Mouse (Mus musculus) heart, embryonic 10.5 days (tissue): ENCODE results near the gene Krtap28-10. TPM values are rescaled to one million over a fixed set of nuclear protein-coding genes. Genes with fewer than 3 reads are reported as not detected.
A peak's percentile ranks its signal among the peaks of the same experiment; 100 is the strongest.

Source experiments
- DNase-seq: peaks from one replicate; pipeline ENCODE4 v3.0.0-alpha.2; 2017; ENCODE audit warnings: low spot score
- H3K27ac ChIP-seq: fragments of 300-500 bp; sonication (generic); 2 replicates; pipeline ENCODE4 v1.5.1; 2016; ENCODE audit warnings: mild to moderate bottlenecking
- H3K27me3 ChIP-seq: fragments of 300-500 bp; sonication (generic); 2 replicates; pipeline ENCODE4 v1.6.1; 2016; ENCODE audit warnings: mild to moderate bottlenecking; ENCODE audit not compliant: poor library complexity, insufficient read depth, severe bottlenecking
- H3K36me3 ChIP-seq: fragments of 300-500 bp; sonication (generic); 2 replicates; pipeline ENCODE4 v1.6.1; 2016; ENCODE audit warnings: mild to moderate bottlenecking, moderate library complexity
- H3K4me1 ChIP-seq: fragments of 300-500 bp; sonication (generic); 2 replicates; pipeline ENCODE4 v1.6.1; 2016; ENCODE audit warnings: mild to moderate bottlenecking
- H3K4me3 ChIP-seq: fragments of 300-500 bp; sonication (generic); 2 replicates; pipeline ENCODE4 v1.5.1; 2016; ENCODE audit warnings: mild to moderate bottlenecking, moderate library complexity
- H3K9me3 ChIP-seq: fragments of 300-500 bp; sonication (generic); 2 replicates; pipeline ENCODE4 v1.6.1; 2016; ENCODE audit warnings: mild to moderate bottlenecking, moderate library complexity
- WGBS: fragments of 180-500 bp; shearing (Covaris S2); methylation state at CpG from one replicate; pipeline ENCODE4 v1.1.7; 2016; 5-methylcytosine and 5-hydroxymethylcytosine counted together
- polyA plus RNA-seq: library from polyadenylated mRNA; unstranded; fragments of >200 nt; fragmentation: Nextera tagmentation; extraction: Ambion mirVana; gene quantifications from 2 replicates; pipeline ENCODE4 v1.2.1, GENCODE M21; 2016

The Krtap28-10 gene
- not detected in 2 replicates for polyA plus RNA-seq

DNA sequence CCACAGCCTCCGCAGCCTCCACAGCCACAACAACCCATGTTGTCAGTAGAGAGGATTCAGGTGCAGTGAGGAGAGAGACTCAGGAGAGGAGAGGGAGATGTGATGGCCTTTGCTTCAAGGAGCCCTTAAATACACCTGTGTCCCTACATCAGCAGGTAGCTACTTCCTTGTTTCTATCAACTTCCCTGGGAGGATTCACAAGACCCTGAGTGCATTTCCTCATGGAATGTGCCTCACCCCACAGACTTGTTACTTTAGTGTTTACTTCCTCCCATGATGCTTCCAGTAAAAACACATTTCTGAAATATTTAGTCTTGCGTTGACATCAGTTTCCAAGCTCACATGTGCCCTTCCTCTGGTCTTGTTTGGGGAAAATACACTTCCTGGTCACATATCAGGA lies at the start of gene Krtap28-10:
Krtap28-10 (minus strand) TSS at position 101 of the 400 bp plus-strand sequence.
- Histone ChIP-seq H3K9me3 (no peaks in the 10 kb centered on the region), H3K36me3 (no peaks in the 10 kb centered on the region), H3K27ac (no peak within 1 kb of the TSS), H3K4me1 (peaks cover 5% of the 10 kb centered on the region; the same call in 1 of the 2 replicates), H3K4me3 (no peak within 1 kb of the TSS), H3K27me3 (peaks cover 5% of the 10 kb centered on the region; the same call in 1 of the 2 replicates)
- no peak for DNase-seq
- 88% methylated on average over 2 of the region's 2 CpGs for WGBS

GRCm38 (mm10) chr1:83091268-83091667 lies 49.0 kb upstream of the Krtap28-10 start:
- Histone ChIP-seq H3K27ac (no peak overlapping the region), H3K9me3 (no peaks in the 10 kb centered on the region), H3K36me3 (no peaks in the 10 kb centered on the region), H3K4me1 (no peaks in the 10 kb centered on the region), H3K27me3 (no peaks in the 10 kb centered on the region), H3K4me3 (no peak overlapping the region)
- no peak for DNase-seq
- WGBS, result 50% methylated on average over 3 of the region's 3 CpGs

DNA sequence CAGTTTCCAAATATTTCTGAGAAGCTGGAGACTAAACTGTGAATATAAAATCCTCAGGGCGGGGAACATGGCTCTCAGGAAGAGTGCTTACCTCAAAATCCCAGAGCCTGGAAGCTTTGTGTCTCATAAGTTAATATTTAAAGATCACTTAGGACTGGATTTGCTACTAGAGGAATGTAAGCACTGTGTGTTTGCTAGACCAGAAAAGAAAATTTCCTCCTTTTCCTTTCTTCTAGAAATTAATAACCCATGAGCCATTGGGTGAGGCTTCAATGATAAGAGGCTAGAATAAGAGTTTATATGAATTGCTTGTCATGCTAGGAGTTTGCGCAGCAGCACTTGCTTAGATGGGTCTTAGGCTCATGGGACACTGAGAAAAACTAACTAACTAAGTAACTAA lies 42.5 kb upstream of the Krtap28-10 start:
- 84% methylated on average over 2 of the region's 2 CpGs for WGBS
- H3K9me3 ChIP-seq, result no peaks in the 10 kb centered on the region
- H3K27me3 ChIP-seq, result no peaks in the 10 kb centered on the region
- no peak overlapping the region for H3K27ac ChIP-seq
- H3K36me3 ChIP-seq, result no peaks in the 10 kb centered on the region
- no peak for DNase-seq
- no peak overlapping the region for H3K4me3 ChIP-seq
- no peaks in the 10 kb centered on the region for H3K4me1 ChIP-seq

DNA sequence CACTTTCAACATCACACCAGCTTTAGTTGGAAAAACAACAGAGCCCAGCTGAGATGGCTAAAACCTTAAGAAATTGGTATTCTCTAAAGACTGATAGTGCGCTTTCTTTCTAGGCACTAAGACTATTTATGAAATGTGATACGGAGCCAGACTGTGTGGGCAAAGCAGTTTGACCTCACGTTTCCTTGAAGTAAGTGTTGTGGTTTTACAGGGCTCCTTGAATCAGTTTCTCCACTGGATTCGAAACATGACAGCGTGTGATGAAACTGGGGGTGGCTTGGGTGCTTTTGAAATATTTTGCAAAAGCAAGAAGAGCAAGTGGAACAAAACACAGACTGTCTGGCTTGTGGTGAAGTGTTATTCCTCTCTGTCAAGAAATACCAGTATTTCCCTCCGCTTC lies 34.7 kb upstream of the Krtap28-10 start:
- WGBS, result 76% methylated on average over 6 of the region's 6 CpGs

GRCm38 (mm10) chr1:83076190-83076917 lies 34.1 kb upstream of the Krtap28-10 start:
- Histone ChIP-seq H3K4me1 (no peaks in the 10 kb centered on the region), H3K9me3 (no peaks in the 10 kb centered on the region), H3K36me3 (no peaks in the 10 kb centered on the region), H3K27me3 (no peaks in the 10 kb centered on the region), H3K4me3 (peak overlapping the region; percentile 42), H3K27ac (peak overlapping the region; percentile 16; the same call in 1 of the 2 replicates)
- DNase-seq, result peak; percentile 71
- WGBS, result 42% methylated on average over 11 of the region's 11 CpGs

More for the DNA sequence above, 34.7 kb upstream of the Krtap28-10 start:
- DNase-seq, result no peak
- no peaks in the 10 kb centered on the region for H3K36me3 ChIP-seq
- no peak overlapping the region for H3K27ac ChIP-seq
- H3K4me3 ChIP-seq, result no peak overlapping the region
- H3K27me3 ChIP-seq, result no peaks in the 10 kb centered on the region
- no peaks in the 10 kb centered on the region for H3K4me1 ChIP-seq
- H3K9me3 ChIP-seq, result no peaks in the 10 kb centered on the region

GRCm38 (mm10) chr1:83075526-83076189 lies 33.4 kb upstream of the Krtap28-10 start:
- Histone ChIP-seq H3K9me3 (no peaks in the 10 kb centered on the region), H3K36me3 (no peaks in the 10 kb centered on the region), H3K27ac (peak overlapping the region; percentile 16; the same call in 1 of the 2 replicates), H3K4me3 (peak overlapping the region; percentile 42), H3K27me3 (no peaks in the 10 kb centered on the region), H3K4me1 (no peaks in the 10 kb centered on the region)
- peak; percentile 68 for DNase-seq
- WGBS, result 41% methylated on average over 15 of the region's 15 CpGs

DNA sequence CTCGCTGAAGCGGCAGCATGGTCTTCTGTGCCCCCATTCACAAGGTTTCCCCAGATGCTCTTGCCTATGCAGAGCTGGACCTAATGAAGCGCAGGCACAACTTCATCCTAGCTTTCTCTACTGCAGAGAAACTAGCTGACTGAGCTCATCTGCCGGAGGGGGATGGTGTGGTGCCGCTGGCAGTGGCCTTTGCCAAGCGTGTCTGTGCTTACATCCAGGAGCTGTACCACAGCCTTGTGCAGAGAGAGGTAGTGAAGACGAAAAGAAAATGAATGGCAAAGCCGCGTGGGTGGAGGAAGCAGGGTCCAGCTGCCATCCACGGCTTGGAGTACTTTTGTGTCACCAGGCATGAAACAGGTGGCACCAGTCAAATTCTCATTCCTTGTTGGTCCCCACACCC lies 24.9 kb upstream of the Krtap28-10 start:
- WGBS, result 88% methylated on average over 10 of the region's 10 CpGs
- no peaks in the 10 kb centered on the region for H3K27me3 ChIP-seq
- H3K27ac ChIP-seq, result no peak overlapping the region
- no peaks in the 10 kb centered on the region for H3K9me3 ChIP-seq
- no peaks in the 10 kb centered on the region for H3K4me1 ChIP-seq
- no peak overlapping the region for H3K4me3 ChIP-seq
- no peaks in the 10 kb centered on the region for H3K36me3 ChIP-seq
- DNase-seq, result peak; percentile 59

DNA sequence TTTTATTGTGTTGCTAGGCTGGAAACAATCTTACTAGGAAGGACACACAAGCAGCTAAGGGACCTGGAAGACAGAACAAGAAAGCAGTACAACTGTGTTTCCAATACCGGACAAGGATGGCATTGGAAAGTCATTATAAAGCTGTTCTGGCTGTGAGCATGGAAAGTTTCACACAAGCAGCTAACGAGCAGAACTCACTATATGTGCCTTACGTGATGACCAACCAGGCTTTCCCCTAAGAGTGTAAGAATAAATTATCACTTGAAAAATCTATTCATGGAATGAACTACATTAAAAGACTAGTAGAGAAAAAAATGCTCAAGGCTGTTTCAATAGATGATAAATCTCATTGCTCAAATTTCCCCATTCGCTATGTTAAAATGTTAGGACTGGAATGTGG lies 24.3 kb upstream of the Krtap28-10 start:
- Histone ChIP-seq H3K4me3 (no peak overlapping the region), H3K9me3 (no peaks in the 10 kb centered on the region), H3K27me3 (no peaks in the 10 kb centered on the region), H3K4me1 (no peaks in the 10 kb centered on the region), H3K36me3 (no peaks in the 10 kb centered on the region), H3K27ac (no peak overlapping the region)
- DNase-seq, result no peak
- 92% methylated on average over 4 of the region's 4 CpGs for WGBS

DNA sequence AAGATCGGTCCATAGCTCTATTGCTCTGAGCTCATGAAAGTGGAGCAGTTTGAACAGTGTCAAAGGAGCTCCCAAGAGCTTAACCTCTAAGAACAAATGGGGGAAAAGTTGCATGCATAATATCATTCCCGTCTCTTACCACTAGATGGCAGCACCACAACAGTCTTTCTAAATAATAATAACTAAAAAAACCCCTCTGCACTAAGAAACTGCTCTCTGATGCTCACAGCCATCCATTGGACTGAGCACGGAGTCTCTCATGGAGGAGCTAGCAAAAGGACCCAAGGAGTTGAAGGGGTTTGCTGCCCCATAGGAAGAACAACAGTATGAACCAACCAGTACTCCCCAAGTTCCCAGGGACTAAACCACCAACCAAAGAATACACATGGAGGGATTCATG lies 22.6 kb upstream of the Krtap28-10 start:
- Histone ChIP-seq H3K4me1 (peaks cover 11% of the 10 kb centered on the region), H3K36me3 (no peaks in the 10 kb centered on the region), H3K27me3 (no peaks in the 10 kb centered on the region), H3K27ac (no peak overlapping the region), H3K4me3 (no peak overlapping the region), H3K9me3 (no peaks in the 10 kb centered on the region)
- 22% methylated on average over 3 of the region's 3 CpGs for WGBS
- DNase-seq, result no peak

DNA sequence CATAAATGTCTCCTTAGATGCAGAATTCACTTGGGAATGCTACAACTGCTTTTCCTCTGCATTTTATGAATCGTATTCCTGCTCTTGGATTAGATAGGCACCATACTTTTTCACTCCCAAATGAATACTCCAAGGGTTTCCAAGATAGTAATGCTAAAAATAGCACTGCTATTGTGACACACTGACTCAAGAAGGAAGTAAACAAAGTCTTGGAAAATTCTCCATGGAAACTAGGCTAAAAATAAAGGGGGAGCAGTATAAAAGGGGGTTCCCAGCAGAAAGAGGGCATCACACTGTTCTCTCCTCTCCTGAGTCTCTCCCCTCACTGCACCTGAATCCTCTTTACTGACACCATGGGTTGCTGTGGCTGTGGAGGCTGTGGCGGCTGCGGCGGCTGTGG lies 18.4 kb upstream of the Krtap28-10 start, which contains the start of gene Krtap28-13:
Krtap28-13 (plus strand) TSS at position 288 of the 400 bp plus-strand sequence.
- Histone ChIP-seq H3K4me3 (no peak within 1 kb of the TSS), H3K4me1 (peaks cover 11% of the 10 kb centered on the region), H3K27me3 (no peaks in the 10 kb centered on the region), H3K36me3 (no peaks in the 10 kb centered on the region), H3K27ac (peak within 1 kb of the TSS; percentile 64; the same call in 1 of the 2 replicates), H3K9me3 (no peaks in the 10 kb centered on the region)
- DNase-seq, result no peak
- WGBS, result 73% methylated on average over 4 of the region's 4 CpGs

DNA sequence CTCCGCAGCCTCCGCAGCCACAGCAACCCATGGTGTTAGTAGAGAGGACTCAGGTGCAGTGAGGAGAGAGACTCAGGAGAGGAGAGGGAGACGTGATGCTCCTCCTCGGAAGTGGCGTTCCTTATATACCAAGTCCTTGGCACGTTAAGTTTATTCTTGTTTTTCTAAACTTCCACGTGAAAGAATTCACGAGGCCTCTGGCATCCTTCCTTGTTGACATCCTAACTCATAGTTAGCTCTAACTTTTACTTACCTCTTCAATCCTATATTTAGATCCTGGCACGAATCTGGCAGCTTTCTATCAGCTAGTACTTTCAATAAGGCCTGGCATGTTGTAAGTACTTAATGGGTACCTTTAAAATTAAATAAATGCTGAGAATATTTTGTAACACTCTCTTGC lies 17.0 kb upstream of the Krtap28-10 start, which contains the start of gene A030005K14Rik:
A030005K14Rik (minus strand) TSS at position 101 of the 400 bp plus-strand sequence.
- no peak for DNase-seq
- 85% methylated on average over 9 of the region's 9 CpGs for WGBS
- H3K4me1 ChIP-seq, result peaks cover 11% of the 10 kb centered on the region
- H3K36me3 ChIP-seq, result no peaks in the 10 kb centered on the region
- no peak within 1 kb of the TSS for H3K4me3 ChIP-seq
- no peaks in the 10 kb centered on the region for H3K27me3 ChIP-seq
- H3K9me3 ChIP-seq, result no peaks in the 10 kb centered on the region
- H3K27ac ChIP-seq, result no peak within 1 kb of the TSS

DNA sequence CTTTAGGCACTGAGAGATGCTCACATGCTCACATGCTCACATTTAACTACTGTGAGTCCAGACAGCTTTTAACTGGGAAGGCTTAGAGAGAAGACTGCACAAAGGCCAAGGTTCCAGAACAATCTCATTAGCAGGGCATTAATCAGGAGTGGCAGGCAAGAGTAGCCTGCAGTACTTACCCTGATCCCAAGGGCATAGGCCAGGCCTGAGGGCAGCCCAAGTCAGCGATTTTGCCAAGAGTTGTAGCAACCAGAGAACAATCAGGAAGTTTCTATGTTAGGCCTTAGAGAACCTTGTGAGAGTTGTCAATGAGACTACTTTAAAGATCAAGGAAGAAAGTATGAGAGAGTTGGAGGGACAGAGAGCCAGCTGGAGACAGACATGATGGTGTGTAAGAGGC lies 16.2 kb upstream of the Krtap28-10 start:
- Histone ChIP-seq H3K4me1 (peaks cover 11% of the 10 kb centered on the region), H3K9me3 (no peaks in the 10 kb centered on the region), H3K27me3 (no peaks in the 10 kb centered on the region), H3K36me3 (no peaks in the 10 kb centered on the region), H3K4me3 (no peak overlapping the region), H3K27ac (no peak overlapping the region)
- DNase-seq, result peak; percentile 51
- WGBS, result 76% methylated on average over 1 of the region's 1 CpGs

GRCm38 (mm10) chr1:83044882-83045427 lies 2.7 kb upstream of the Krtap28-10 start, which contains the start of gene Gm47969:
Gm47969 (plus strand) TSS chr1:83044932.
- no peak within 1 kb of the TSS for H3K4me3 ChIP-seq
- no peak for DNase-seq
- no peaks in the 10 kb centered on the region for H3K9me3 ChIP-seq
- no peaks in the 10 kb centered on the region for H3K36me3 ChIP-seq
- H3K27me3 ChIP-seq, result peaks cover 5% of the 10 kb centered on the region; the same call in 1 of the 2 replicates
- 75% methylated on average over 5 of the region's 5 CpGs for WGBS
- H3K27ac ChIP-seq, result no peak within 1 kb of the TSS
- no peaks in the 10 kb centered on the region for H3K4me1 ChIP-seq
